Mouse (Mus musculus): ENCODE results near the gene Ccdc149. TPM values are rescaled to one million over a fixed set of nuclear protein-coding genes. Genes with fewer than 3 reads are reported as not detected.

Gene Ccdc149
- total RNA-seq, 2 experiments from 2014 or later = 5.7 to 6.1 TPM

- no peak for DNase-seq
Observed at GRCm38 (mm10) chr5:52370901-52371300, 100.4 kb downstream of the Ccdc149 start.

GRCm38 (mm10) chr5:52367866-52368840 is 103.2 kb downstream of the Ccdc149 start:
- peak; percentile 10 for DNase-seq

GRCm38 (mm10) chr5:52366661-52367060 is 104.7 kb downstream of the Ccdc149 start:
- no peak for DNase-seq

- no peak for DNase-seq
Observed at GRCm38 (mm10) chr5:52365930-52366329, 105.4 kb downstream of the Ccdc149 start.

- DNase-seq = no peak
Observed at GRCm38 (mm10) chr5:52364521-52364920, 106.8 kb downstream of the Ccdc149 start.

GRCm38 (mm10) chr5:52363468-52364150 is 107.7 kb downstream of the Ccdc149 start, which contains the start of gene Sod3:
Gene Sod3, plus strand, starts transcription at chr5:52363791.
- peak; percentile 58 for DNase-seq

- DNase-seq = no peak
Observed at GRCm38 (mm10) chr5:52362776-52363467, 108.4 kb downstream of the Ccdc149 start.

- DNase-seq = no peak
Observed at GRCm38 (mm10) chr5:52360286-52361049, 110.9 kb downstream of the Ccdc149 start.

GRCm38 (mm10) chr5:52358120-52358519 is 113.2 kb downstream of the Ccdc149 start:
- no peak for DNase-seq

- no peak for DNase-seq
Observed at GRCm38 (mm10) chr5:52357175-52357754, 114.1 kb downstream of the Ccdc149 start.

- DNase-seq = no peak
Observed at GRCm38 (mm10) chr5:52355612-52356011, 115.7 kb downstream of the Ccdc149 start.

- DNase-seq = no peak
Observed at GRCm38 (mm10) chr5:52354441-52354840, 116.9 kb downstream of the Ccdc149 start.

GRCm38 (mm10) chr5:52352730-52353129 is 118.6 kb downstream of the Ccdc149 start:
- DNase-seq = no peak

GRCm38 (mm10) chr5:52351561-52351960 is 119.8 kb downstream of the Ccdc149 start:
- DNase-seq = no peak

GRCm38 (mm10) chr5:52350451-52350850 is 120.9 kb downstream of the Ccdc149 start:
- no peak for DNase-seq

GRCm38 (mm10) chr5:52346890-52347289 is 124.4 kb downstream of the Ccdc149 start:
- no peak for DNase-seq

GRCm38 (mm10) chr5:52339134-52339533 is 132.2 kb downstream of the Ccdc149 start:
- DNase-seq = no peak

- peak; percentile 31 for DNase-seq
Observed at GRCm38 (mm10) chr5:52335590-52335989, 135.7 kb downstream of the Ccdc149 start.

GRCm38 (mm10) chr5:52332120-52332519 is 139.2 kb downstream of the Ccdc149 start:
- DNase-seq = no peak

Data from heart, postnatal 4 days (tissue).